Mouse (Mus musculus): ENCODE measurements at regions not wholly inside any gene's neighbourhood (a gene's known extent, or its start where the extent isn't known, plus 50 kb on each side); places are given as distances from the start of the nearest gene placed in this dataset.

DNA sequence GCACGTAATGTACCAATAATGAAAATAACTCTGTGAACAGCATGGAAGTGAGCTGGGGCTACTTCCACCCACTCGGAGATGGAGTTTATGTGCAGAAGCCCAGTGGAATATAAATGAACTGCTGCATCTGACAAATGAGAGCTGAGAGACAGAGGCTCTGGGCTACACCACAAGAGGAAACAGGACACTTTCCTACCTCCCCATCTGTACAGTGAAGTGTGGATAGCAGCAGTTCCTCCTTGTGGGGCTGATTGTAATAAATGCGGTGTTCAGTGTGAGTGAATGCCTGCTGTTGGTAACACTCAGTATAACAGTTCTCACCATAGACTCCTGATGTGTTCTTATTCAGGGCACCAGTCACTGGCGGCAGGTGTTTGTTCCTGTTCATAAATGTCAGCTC lies 60.0 kb upstream of the Zbtb18 start:
- TF ChIP-seq POLR2A (IDR thresholded peaks at IDR 0.05; ENCODE audit: extremely low read depth, insufficient read depth, low read length) (no peak), CTCF (IDR thresholded peaks at IDR 0.05; ENCODE audit: extremely low read depth, insufficient read depth, low read length) (no peak)
